Mouse (Mus musculus): Measurements from ENCODE around the gene Gm853. TPM values are rescaled to one million over a fixed set of nuclear protein-coding genes. Genes with fewer than 3 reads are reported as not detected.
A peak's percentile ranks its signal among the peaks of the same experiment; 100 is the strongest.
"Not testable (repeated sequence)": the region's sequence is repeated elsewhere in the genome, so short reads cannot be mapped to it uniquely, and the experiment has no call there.

Gene Gm853
- not detected in 2 replicates for total RNA-seq (2021)
- long read RNA-seq, experiment 1 = 0 reads
- long read RNA-seq, experiment 2 = 0 reads

DNA sequence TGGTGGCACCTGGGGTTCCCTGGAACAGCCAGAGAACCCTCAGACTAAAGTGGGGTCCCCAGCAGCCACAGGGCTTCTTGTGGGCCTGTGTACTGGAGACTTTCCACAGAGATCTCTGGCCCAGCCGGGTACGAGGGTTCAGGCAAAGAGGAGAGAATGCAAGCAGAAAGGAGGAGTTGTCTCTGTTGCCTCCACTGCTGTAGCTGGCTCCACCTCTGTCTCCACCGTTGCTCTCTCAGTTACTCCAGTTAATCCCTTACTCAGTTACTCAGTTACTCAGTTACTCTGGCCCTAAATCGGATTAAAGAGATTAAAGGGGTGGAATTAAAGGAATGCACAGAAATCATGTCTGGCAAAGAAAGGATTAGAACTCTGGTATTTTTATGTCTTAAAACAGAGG is at the start of gene Gm853:
Gene Gm853, minus strand, starts transcription at position 223 of the 400 bp plus-strand sequence.
- no peak for DNase-seq

DNA sequence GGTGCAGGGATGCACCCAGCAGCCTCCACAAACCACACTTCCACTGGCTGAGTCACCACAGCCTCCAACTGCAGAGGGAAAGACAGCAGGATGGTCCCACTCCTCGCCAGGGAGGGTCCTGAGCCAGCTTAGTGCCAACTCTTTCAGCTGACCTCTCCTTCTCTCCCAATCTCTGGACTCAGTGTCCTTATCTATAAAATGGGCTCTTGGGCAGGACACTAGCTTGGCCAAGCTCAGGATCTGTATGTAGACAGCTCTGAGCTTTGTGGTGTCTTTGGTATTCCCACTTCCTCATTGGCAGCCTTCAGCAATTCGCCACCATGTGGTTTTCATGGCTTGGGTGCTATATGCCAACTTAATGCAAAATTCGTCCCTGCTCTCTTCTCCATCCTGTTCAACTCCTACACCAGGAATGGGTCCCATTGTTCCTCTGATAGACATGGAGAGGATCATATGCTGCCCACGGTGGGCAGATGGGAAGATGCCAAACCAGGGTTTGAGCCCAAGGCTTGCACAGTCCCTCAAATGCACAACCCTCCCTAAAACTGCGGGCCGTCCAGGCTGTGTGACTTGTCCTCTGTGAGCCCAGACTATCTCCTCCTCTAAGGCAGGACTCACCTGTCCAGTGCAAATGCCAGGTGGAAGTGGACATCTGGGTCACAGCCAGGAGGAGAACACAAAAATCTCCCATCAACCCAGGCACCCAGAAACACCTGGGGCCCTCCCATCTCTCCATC is 48.6 kb upstream of the Gm853 start:
- DNase-seq = no peak

DNA sequence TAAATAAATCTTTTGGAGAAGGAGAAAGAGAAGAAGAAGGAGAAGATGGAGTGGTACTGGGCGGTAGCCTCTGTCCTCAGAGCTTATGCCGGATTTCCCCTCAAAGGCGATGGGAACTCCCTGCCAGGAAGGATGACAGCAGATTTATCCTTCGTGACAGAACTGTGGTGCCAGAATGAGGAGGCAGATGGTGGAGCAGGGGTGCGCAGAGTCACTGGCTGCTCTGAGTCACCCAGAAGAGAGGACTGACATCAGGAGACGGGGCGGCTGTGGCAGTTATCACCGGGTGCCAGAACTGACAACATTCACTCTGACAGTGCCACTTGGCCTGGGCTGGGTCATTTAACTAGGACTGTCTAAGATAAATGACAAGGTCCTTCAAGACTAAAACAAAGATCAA is 47.9 kb upstream of the Gm853 start:
- peak; percentile 56 for DNase-seq

DNA sequence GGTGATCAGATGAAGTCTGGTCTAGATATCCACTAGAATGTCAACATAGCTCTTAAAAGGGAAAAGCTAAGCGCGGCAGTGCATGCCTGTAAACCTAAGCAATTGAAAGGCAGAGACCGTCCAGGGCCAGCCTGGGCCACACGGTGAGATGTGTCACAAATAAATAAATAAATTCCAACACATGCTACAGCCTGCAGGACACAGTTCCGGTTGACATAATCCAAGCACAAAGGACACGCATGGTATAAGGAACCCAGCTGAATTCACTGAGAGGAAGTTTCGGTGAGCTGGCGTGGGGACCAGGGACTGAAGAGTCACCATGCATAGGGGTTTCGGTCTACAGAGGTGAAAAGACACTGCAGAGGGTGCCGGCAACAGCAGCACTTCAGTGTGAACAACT is 46.5 kb upstream of the Gm853 start:
- DNase-seq = no peak

DNA sequence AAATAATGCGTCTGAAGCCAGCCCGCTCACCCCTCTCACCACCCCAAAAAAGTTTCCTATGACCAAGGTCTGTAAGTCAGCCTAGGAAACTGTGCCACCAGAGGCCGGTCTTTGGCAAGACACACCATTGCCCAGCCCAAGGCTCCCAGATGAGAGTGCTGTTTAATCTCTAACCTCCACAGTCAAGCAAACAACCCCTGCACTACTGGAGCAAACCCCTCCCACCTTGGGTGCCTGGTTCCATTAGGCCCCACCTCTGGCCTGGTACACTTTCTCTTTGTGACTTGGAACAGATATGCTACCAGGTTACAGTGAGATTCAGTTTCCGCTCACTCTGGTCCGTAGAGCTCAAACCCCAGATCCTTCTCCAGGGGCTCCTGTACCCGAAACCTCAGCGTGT is 44.9 kb upstream of the Gm853 start:
- DNase-seq = no peak

DNA sequence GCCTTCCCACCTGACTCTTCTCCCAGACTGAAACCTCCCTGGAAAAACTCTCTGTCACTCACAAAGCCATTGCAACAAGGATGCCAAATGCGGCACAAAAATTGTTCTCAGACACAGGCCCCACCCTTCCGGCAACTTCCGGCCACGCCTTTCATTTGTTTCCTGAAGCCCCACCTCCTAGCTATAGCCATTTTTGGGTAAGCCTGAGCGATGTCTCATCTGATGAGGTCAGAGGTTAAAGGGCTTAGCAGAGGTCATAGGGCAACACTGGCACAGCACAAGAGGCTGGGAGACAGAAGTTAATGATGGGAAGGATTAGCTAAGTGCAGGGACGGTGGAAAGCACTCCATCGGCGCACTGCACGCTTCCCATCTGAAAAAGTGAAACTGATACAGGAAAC is 44.4 kb upstream of the Gm853 start:
- DNase-seq = no peak

DNA sequence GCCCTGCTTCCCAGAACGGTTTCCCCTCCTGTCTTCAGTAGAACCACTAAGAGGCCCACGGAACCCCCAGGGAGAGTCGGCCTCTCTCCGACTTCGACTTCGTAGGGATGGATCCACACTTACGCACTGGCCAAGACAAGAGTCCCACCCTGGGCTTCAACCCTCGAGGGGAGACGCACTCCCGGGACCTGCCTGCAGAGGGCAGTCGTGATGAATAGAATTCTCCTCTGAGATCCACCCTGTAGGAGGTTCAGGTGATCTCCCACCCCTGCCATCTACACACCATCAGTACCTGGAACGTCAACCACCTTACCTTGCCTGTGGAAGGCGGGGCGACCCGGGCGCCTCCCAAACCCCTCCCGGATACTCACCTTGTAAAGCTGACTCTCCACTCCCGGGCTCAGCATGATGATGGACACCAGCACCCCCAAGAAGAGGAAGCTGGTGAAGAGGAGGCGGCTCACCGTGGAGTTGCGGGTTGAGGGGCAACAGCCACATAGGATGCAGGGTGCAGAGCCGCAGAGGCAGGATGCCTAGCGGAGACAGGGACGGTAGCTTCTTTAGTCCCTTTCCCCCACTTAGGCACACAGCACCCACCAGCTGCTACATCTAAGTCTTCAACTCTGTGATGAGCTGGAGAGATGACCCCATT is 42.6 kb upstream of the Gm853 start:
- DNase-seq = peak; percentile 78

DNA sequence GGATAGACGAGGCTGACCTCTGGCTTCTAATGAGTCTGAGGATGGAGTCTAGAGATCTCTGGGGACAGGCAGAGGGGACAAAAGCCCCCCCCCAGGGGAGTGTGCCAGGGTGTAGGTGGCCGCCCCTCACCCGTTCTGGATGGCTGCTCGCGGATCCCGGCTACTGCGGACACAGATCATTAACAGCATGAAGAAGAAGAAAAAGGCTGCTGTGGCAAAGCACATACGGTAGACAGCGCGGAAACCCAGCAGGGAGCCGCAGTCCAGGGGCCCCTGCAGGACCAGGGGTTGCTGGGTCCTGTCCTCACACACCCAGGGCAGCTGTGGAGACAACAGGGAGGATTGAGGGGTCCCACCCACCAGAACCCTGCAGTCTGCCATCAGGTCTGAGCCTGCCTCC is 41.9 kb upstream of the Gm853 start:
- DNase-seq = no peak

DNA sequence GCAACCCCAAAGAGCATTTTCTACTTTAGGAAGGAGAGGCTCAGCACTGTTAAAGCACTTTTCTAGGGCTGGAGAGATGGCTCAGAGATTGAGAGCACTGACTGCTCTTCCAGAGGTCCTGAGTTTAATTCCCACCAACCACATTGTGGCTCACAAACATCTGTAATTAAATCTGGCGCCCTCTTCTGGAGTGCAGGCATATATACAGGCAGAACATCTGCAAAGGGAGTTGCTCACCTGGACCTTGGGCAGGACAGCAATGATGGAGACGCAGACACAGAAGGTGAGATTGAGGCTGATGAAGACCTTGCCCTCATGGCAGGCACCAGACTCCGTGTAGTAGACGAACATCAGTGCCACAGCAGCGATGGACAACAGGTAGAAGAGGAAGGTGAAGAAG is 38.2 kb upstream of the Gm853 start:
- peak; percentile 31 for DNase-seq

DNA sequence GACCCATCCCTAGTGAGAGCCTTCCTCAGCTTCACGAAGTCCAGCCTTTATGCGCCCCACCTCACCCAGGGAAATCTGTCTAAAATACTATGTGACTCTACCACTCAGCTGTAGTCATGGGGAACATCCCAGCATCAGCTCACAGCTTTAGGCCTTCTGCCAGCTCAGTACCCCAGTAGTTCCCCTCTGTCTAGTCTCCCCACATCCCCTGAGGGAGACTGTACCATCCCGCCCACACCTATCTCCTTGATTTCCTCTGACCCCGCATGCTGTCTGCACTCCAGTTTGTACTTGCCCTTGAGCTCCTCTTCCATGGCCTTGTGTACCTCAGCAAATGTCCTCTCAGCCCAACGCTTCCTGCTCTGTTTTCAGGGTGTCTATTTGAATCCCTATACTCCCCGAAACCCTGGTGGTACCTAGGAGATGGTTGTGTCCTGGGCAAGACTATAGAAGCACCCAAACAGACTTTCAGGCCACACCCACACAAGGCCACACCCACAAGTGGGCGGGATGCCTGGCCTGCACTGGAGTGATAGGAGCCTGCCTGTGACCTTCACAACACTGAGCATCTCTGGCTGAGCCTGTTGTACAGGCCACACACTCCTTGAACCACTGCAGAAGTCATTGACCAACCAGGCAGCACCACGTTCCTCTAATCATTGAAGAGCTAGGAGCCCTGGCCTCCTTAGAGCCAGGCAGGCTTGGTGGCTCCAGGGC is 30.4 kb upstream of the Gm853 start:
- DNase-seq = peak; percentile 85

DNA sequence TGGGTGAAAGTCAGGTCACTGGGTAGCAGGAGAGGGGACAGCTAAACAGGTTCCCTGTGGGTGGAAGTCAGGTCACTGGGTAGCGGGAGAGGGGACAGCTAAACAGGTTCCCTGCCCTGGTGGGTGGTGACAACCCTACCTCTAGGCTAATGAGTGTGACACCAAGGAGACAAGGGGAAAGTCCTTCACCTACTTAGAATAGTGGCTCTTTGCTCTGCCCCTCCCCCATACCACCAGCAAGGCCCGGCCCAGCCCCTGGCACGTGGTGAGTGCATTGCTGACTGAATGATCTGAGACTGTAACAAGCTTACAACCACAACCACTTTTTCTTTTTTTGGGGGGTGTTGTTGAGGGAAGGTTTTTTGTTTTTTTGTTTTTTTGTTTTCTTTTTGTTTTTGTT is 29.6 kb upstream of the Gm853 start:
- DNase-seq = peak; percentile 52

DNA sequence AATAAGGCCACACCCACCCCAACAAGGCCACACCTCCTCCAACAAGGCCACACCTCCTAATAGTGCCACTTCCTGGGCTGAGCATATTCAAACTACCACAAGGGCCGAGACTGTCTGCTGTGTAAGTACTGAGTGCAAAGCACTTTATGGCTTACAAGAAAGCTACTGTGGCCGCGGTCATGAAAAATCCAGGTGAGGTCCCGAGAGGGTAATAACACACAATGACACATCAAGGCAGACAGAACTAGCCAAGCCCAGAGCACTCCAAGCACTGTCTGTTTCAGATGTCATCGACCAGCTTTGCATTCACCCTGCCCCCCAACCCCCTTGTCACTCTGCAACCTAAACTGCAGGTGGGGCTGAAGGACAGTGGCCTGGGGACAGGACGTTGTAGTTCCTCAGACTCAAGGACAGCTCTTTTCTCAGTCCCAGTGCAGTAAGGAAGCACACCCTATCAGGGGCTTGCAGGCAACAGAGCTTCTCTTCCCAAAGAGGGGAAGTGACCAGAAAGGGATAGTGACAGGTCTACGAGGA is 29.0 kb upstream of the Gm853 start:
- DNase-seq = no peak

DNA sequence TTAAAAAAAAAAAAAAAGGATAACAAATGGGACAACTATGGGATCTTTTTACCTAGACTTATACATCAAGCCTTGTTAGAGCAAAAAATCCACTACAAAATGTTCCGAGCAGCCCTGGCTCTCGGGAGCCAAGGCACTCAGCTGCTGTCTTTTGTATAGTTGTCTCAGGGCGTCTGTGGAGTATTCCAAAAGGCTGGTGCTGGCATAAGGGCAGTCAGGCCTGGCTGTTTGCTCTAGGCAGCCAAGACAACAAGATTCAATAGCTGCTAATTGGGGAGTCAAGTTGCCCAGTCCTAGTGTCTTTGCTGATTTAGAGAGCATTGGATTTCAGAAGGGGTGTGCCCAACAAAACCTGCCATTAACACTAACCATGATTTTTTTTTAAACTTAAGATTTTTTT is 26.4 kb upstream of the Gm853 start:
- DNase-seq = no peak

DNA sequence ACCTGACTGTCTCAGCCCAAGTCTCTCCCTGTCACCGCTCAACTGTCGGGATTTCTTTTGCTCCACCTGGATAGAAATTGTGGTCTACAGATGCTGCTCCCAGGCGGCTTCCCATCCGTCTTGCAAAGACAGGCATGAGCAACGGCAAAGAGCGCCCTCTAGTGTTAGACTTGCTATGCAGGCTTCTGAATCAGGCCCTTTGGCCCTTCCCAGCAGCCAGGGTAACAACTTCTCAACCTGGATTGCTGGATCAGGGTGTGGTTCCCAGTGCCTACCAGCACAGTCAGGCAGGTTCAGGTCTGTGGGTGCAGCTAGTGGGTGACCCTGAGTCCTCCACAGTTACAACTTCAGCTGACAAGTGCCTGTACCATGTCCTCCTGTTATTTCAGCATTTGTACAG is 23.9 kb upstream of the Gm853 start:
- peak; percentile 88 for DNase-seq

DNA sequence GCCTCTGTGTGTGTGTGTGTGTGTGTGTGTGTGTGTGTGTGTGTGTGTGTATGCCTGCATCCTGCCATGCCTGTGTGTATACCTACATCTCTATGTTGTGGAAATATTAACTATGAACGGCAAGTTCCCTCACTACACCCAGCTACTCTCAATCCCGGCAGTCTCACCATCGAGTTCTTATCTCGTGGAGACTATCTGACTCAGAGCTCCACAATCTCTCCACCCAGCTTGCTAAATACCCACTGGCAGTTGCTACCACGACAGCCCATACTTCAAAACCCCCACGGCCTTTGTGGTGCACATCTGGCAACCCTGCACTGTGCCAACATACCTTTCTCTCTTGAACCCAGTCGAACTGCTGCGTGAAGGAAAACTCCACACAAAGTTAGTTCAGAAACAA is 22.5 kb upstream of the Gm853 start:
- no peak for DNase-seq

DNA sequence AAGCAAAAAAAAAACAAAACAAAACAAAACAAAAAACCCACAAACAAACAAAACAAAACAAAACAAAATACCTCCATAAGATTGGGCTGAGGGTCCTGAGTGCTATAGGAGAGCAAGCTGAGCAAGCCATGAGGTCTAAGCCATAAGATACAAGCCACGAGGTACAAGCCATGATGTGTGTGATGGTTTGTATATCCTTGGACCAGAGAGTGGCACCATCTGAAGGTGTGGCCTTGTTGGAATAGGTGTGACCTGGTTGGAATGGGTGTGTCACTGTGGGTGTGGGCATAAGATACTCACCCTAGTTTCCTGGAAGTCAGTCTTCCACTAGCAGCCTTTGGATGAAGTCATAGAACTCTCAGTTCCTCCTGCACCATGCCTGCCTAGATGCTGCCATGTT is 21.4 kb upstream of the Gm853 start:
- not testable (repeated sequence) for DNase-seq

DNA sequence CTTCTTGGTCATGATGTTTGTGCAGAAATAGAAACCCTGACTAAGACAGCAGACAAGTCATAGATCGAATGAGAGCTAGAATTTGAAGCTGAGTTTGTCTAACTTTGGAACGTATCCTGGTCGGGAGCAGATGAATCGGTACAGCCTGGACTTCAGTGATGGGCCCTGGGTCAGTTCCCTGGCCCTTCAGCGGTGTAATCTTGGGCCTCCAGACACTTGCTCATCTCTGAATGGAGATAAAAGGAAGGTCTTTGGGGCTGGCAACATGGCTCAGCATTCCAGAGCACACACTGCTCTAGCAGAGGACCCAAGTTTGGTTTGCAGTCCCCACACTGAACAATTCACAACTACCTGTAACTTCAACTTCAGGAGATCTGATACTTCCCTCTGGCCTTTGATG is 20.8 kb upstream of the Gm853 start:
- no peak for DNase-seq

DNA sequence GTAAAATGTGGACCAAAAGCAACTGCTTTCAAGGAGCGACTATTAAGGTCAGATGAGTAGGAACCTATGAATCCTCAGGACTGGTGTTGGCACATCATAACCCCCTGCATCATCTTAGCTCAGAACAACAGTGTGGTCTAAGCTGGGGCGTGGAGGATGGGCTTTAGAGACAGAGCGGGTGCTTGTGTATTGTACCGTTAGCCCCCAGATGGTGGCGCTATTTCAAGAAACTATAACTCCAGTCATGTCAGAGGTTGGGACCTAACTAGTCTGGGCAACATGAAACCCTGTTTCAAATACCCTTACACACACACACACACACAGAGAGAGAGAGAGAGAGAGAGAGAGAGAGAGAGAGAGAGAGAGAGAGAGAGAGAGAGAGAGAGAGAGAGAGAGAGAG is 18.5 kb upstream of the Gm853 start:
- peak; percentile 27 for DNase-seq

DNA sequence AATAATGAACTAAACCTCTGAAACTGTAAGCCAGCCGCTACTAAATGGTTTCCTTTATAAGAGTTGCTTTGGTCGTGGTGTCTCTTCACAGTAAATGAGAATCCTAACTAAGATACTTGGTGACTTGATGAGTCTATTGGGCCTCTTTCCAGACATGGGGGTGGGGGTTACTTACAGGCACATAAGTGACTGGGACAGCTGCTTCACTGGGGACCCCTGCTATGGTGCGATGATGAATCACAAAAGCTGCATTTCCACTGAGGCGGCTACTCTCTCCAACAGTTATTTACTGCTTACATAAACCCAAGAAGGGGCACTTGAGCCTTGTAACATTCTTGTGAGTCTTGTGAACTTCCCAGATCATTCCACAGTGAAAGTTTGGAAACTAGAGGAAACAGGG is 15.4 kb upstream of the Gm853 start:
- DNase-seq = no peak

DNA sequence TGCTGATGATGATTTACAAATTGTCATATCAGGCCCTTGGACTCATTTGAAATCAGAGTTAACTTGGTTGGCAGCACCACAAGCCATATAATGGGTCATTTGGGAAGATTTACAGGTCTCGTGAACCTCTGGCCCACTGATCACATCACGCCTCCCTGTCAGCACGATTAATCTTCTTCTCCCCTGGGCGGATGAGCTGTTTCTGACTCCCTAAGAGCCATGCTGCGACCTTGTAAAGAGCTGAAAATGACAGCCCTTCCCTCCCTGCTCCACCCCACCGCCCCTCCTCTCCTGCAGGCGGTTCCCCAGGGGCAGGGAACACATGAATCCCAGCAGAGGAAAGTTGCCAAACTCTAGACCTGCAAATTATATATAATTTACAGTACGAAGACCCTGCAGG is 14.2 kb upstream of the Gm853 start:
- DNase-seq = peak; percentile 76

DNA sequence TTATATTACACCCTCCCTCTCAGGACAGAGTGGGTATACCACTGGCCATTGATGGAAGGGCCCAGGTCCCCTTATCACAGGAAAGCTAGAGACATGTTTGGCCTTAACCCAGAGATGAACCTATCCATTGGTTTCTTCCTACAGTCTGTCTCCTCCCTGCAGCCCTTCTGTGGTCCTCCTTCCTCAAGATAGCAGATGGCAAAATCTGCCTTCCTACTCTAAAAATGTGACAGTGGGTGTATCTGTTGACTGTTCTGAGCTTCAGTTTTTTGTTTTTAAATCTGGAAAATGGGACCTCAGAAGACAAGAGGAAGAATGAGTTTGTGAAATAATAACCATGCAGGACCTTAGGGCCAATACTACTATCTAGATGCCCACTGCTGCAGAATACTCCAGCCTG is 1.9 kb upstream of the Gm853 start:
- DNase-seq = no peak

DNA sequence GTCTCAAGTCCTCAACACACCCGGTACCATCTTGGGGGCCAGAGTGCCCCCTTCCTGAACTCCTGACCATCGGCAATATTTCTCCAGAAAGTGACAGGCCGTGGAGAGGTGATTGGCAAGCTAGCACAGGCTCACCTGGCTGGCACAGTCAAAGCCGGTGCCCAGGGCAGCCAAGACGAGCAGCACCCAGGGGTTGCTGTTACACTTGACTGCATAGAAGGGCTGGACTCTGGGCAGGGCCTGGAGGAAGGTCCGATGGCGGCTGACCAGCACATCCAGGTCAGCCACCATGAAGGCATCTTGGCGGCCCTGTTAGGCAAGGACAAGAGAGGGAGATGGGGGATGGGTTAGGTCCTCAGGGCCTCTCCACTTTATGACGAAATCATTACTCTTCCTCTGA is 2.0 kb downstream of the Gm853 start:
- no peak for DNase-seq

DNA sequence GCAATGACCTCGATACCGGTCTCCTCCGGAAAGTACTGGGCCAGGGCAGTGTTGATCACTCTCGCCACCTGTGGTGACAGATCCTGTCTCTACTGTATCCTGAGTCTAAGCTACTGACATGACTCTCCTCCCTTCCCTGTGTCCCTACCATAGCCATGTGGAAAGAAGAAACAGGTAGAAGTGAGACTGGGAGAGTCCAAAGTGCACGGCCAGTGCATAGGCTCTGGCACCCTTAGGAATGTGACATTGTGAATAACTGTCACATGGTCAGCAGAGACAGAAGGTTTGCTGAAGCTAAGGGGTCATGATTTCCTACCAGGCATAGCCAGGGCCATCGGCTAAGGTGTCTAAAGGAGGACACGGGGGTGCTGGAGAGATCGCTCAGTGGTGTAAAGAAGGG is 6.8 kb downstream of the Gm853 start:
- no peak for DNase-seq

All from adrenal gland, postnatal 14 days (tissue).